Mouse (Mus musculus) urinary bladder, adult 18-20 months (tissue): ENCODE measurements around the gene Defb25.

Experiments used
- DNase-seq, 2 experiments: peaks; one replicate each; pipeline ENCODE4 v3.0.0; 2022; ENCODE audit warnings: low spot score in 2 of 2, mixed read lengths in 2 of 2

Defb25 gene

DNA sequence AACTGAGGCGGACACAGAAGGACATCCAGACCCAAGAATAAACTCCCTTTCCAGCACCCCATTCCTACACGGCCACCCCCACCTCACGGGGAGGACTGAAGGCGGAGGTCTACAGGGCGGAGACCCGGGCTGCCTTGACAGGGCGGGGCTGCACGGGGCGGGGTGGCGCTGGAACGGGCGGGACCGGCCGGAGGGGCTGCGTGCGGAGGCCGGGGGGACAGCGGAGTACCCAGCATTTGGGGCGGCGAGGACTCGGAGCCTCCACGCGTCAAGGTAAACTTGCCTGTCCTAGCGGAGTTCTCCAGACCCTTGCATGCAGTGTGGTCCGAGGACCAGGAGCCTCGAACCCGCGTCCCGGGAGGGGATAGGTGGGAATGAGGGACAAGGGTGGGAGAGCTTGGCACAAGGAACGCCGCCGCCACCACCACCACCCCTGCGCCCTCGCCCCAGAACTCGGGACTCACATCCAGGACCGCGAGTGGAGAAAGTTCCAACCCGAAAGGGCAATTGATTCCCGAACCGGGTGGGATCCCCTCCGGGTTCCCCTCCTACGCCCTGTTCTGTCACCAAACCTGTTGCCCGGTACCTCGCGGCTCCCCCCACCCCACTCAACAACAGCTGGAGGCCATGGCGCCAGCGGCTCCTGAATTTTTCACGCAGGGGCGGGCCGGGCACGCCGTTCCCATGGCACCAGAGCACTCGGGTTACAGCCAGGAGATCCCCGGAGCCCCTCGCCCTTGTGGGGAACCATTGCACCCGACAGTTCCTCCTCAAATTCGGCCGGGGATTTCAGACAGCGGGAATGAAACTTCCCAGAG is 4.1 kb upstream of the Defb25 start, which contains the start of gene Rem1:
TSS of gene Rem1 (plus strand) at position 178 of the 818 bp plus-strand sequence.
- no peak for DNase-seq

- DNase-seq = no peak
These were observed 2.4 kb upstream of the Defb25 start for GRCm38 (mm10) chr2:152625256-152625655.

DNA sequence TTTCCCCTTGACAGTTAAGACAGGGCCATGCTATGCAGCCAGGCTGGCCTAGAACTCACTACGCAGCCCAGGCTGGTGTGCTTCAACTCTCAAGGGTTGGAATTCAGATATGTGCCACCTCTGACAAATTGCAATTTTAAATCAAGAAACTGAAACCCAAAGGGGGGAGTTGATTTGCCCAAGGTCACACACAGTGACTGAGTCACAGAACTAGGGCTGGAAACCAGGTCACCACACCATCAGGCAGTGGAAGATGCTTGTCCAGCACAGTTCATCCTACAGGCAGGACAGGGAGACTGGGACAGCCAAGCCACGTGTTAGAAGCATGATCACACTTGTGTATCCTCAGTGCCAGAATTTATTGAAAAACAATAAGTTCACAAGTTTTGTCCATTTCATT is 1.7 kb upstream of the Defb25 start:
- DNase-seq = no peak

DNA sequence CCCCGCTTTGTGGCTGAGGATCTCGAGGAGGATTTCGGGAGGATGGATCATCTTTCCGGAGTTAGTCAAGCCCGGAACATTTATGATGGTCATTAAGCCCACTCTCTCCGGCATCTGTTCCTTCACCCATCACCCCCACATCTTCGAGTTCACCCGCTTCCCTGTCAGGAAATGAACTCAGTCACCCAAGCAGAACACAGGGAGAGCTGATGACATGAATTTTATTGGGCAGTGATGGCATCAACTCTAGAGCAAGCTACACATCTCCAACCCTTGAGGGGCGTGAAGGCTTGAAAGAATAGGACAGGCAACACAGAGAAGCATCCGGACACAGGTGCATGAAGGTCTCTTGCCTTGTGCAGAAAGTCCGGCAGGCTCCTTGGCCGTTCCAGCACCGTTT is 702 bp downstream of the Defb25 start:
- no peak for DNase-seq

DNA sequence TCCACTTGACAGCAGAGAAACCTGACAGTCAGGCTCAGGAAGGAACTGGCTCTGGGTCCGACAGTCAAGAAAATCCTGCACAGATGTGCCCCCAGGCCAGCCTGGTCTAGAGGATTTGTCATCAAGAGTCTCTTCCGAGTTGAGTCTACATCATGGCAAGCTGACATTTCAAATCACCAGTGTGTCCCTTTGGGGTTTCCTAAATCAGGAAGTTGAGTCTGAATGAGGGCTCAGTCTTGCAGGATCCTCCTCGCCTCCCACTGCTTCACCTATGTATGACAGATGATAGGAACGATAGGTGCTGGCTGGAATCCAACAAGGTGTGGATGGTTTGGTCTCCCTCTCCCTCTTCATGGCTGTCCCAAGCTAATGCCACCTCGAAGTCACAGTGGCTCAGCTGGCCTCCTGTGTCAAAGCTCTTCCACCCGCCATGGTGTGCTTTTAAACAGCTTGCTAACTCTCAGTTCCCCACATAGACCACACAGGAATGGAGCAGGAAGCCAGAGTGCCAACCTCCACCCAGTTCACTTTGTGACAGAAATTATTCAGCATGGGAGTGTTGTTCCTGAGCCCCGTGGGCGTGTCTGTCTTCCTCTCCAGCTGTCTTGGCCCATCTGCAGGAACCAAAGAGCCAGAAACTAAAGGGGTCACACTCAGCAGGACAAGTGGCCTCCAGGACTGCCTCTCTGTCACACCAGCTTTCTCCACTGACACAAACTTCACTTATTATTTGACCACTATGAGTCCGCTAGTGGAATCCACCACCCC is 2.3 kb downstream of the Defb25 start:
- no peak for DNase-seq

GRCm38 (mm10) chr2:152617374-152617773 is 5.5 kb downstream of the Defb25 start:
- DNase-seq = no peak

DNA sequence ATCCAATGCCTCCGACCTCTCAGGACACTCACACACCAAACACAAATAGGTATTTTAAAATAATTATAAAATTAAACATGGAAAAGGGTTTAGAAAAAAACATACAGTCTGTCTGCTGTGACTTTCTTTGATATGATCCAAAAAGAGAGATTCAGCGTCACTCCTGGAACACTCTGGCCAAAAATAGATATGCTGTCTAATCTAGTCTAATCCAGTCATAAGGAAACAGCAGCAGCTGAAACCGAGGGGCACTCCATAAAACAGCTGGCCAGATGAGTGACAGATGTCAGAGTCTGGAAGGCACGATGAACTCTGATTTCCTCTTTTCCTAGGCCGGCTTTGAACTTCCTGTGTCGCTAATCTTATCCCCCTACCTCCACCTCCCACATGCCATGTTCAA is 6.4 kb downstream of the Defb25 start:
- no peak for DNase-seq

- no peak for DNase-seq
These were observed 7.3 kb downstream of the Defb25 start for GRCm38 (mm10) chr2:152615563-152615962.

GRCm38 (mm10) chr2:152612193-152612592 is 10.7 kb downstream of the Defb25 start:
- no peak for DNase-seq

DNA sequence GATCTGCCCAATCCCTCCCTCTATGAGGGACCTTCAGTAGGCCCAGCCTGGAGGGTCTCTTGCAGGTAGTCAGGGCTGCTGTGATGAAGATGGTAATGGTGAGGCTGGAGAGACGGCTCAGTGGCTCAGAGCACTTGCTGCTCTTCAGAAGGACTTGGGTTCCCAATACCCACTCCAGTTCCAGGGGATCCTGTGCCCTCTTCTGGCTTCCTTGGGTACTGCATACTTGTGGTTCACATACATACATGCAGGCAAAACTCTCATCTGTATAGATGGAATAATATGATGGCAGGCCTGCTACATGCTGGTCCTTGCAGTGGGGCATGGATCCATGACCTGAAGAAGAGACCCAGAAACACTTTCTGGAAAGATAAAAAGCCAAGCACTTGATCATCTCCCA is 14.1 kb downstream of the Defb25 start:
- no peak for DNase-seq

DNA sequence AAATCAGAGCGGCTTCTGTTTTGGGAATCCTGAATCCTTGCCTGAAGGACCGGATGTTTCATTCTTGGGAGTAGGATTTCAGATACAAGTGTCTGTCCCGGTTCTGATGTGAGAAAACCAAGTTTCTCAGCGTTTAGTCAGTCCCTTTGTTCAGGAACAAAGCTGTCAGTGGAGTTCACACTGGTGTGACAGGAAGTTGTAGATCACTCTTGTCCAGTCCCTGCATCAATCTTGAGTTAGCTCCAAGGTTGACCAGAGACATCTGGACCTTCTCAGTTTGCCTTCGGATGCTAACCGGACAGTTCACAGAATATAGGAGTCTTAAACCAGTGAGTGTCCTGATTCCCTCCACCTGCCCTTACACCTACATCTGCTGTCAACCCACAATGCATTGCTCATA is 15.1 kb downstream of the Defb25 start:
- DNase-seq = no peak

- DNase-seq = no peak
These were observed 18.8 kb downstream of the Defb25 start, which contains the start of gene Defb36 for GRCm38 (mm10) chr2:152604057-152604456. TSS of gene Defb36 (plus strand) at chr2:152604327.

DNA sequence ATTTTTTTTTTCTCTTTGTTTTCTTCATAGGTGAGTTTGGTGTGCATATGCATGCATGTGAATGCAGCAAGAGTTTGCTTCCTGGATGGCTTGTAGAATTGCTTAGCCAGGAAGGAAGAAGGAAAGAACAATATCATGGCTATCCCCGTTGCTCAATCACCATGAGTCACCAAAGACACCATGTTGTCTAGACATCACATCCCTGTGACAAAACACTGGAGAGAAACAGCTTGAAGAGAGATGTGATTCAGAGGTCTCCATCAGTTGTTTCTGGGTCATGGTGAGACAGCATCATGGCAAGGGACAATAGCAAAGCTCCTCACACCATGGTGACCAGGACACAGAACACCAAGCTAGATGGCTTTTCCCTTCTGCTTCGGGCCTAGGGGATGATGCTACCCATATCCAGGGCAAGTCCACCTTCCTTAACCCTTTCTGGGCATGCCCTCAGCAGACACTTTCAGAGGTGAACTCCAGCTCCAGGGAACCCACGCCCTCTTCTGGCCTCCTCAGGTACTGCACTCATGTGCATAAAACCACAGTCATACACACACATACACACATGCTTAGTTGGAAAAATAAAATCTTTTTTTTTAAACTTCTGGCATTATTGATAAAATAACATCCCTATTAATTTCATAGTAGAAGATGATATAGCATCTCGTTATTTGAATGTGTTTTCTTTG is 21.4 kb downstream of the Defb25 start:
- DNase-seq = no peak

DNA sequence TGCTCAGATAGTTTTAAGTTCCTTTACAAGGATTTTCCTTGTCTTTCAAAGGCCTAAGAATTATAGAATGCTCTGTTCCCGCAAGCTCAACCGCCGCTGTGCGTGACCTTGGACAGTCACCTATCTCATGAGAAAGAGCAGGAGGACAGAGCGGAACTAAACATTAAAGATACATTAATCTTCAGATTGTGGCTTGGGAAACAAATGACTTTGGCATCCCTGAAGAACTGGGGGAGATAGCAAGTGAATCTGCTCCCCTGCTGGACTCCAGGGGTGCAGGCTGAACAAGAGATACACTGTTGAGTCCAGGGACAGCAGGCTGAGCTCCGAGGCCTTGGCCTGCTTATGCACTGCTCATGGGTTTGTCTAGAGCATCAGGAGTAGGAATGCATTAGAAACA is 22.8 kb downstream of the Defb25 start:
- no peak for DNase-seq

DNA sequence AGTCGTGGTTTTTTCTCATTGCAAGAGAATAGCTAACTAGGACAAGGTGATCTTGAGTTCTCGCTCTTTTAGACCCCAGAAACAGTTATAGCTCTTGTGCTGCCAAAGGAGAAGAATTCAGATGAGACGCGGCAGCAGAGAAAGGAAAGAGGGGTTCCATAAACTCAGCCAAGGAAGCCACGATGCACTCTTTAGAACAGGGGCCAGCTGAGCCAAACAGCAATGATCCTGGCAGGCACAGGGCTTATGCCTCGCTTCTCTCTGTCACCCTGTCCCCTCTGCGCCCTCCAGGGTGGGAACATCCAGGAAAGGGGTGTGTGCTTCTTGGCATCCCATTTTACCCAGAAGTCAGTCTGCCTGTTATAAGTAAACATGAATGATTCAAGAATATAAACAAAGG is 23.6 kb downstream of the Defb25 start, which contains the start of gene Defb45:
TSS of gene Defb45 (minus strand) at position 101 of the 400 bp plus-strand sequence.
- DNase-seq = no peak

DNA sequence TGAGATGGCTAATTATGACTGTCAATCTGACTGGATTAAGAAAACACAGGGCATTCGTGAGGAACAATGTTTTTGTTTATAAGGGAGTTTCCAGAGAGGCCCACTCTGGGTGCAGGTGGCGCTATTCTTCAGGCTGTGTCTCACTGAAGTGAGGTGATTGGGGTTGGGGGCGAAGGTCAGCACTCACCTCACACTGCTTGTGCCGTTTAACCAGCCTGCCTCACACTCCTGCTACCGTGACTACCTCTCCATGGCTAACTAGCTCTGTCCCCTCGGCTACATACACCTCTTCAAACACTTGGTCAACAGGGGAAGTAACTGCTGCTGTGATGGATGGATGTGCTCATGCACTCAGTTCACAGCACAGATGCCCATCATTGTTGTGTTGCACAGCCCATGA is 33.8 kb downstream of the Defb25 start:
- DNase-seq = no peak

DNA sequence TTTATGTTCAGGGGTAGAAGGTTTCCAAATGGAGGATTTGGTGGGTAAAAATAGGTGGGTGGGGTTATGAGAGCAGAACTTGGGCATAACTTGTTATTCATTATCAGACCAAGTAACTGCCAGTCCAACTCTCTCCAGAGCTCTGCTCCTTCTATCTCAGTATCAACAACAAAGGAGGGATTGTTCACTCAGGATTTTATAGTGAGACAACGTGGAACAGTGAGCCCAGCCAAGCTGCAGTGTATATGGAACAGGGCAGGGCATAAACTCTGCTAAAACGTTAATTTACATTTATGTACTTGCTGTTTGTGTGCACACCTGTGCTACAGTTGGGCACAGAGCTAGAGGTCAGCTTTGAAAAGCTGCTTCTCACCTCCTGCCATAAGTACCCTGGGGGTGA is 34.4 kb downstream of the Defb25 start:
- no peak for DNase-seq

DNA sequence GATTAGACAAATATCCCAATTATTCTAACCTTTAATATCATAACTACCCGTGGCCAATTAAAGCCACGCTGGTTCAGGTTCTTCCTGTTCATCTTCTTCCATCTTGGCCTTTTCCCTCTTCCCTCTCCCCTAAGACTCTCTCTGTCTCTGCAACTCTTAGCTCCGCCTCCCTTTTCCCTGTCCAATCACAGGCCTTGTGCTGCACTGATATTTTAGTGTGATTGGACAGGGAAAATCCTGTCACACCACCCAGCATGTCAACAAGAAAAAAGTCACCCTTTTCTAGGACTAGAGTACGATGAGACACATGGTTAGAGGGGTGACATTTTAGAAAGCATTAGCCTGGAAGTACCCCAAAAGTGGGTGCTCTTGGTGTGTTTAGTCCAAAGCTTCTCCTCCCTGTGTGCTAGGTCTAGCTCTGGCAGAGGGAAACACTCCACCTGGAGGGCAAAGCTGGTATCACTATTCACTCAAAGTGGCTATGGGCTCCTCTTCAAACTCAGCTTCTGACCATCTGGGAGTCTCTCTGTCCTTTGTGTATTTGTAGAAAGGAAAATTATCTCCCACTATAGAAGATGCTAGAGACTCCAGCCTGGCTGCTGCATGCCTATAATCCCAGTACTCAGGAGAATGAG is 35.8 kb downstream of the Defb25 start:
- no peak for DNase-seq

GRCm38 (mm10) chr2:152580612-152581011 is 42.2 kb downstream of the Defb25 start:
- DNase-seq = no peak

GRCm38 (mm10) chr2:152580107-152580506 is 42.7 kb downstream of the Defb25 start, which contains the start of gene Defb19:
TSS of gene Defb19 (minus strand) at chr2:152580312.
- DNase-seq = no peak

DNA sequence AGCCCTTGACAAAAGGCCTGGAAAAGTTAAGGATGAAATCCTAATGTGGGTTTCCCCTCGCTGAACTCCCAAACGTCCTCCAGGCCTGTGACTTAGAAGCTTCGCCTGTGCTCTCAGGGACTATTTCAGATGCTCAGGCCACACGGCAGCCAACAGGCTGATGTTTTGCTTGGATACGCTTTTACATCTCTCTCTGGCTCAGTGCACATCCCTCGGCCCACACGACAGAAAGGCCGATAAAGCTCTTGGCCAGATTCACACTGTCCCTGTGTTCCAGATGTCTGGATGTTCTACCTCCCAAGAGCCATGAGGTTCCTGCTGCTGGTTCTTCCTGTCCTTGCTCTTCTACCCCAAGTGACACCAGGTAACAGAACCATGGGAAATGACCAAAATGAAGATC is 49.4 kb downstream of the Defb25 start:
- no peak for DNase-seq
